Mouse (Mus musculus) layer of hippocampus, postnatal 25 days (tissue): ENCODE measurements at regions not wholly inside any gene's neighbourhood (a gene's known extent, or its start where the extent isn't known, plus 50 kb on each side); places are given as distances from the start of the nearest gene placed in this dataset.

Experiments used
- DNase-seq, 2 experiments: peaks; one replicate each; pipeline ENCODE4 v3.0.0; 2022; ENCODE audit warnings: mixed read lengths in 2 of 2, low spot score in 1 of 2; ENCODE audit errors: extremely low spot score in 1 of 2

DNA sequence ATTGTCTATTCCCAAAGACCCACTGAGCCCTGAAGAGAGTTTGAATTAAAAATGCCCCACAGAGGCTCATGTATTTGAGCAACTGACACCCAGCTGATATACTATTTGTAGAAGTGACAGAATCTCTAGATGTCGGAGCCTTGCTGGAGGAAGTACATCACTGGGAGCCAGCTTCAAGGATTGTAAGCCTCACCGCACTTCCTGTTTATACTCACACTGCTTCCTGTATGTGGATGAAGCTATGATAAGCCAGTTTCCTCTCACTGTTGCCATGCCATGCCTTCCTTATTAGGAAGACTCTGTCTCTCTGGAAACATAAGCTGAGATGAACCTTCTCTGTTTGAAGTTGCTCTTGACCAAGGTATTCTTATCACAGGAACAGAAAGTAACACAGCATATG lies 251.8 kb upstream of the Pabpc6 start:
- no peak for DNase-seq

DNA sequence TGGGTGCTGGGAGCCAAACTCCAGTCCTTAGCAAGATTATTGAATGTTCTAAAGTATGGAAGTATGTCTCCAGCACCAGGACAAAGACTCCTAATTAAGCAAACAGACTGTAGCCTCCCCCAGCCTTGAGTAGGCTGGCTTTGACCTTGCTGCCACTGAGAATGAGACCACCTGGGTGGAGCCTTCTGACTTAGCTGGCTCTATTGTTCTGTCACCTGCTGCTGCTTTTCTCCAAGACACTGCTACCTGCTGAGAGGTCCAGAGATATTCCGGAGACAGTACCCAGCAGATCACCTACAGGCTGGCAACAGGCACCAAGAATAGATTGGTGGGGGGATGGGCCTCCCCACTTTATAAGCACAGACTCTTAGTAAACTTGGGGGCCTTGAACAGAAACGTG lies 247.5 kb upstream of the Pabpc6 start:
- no peak for DNase-seq

DNA sequence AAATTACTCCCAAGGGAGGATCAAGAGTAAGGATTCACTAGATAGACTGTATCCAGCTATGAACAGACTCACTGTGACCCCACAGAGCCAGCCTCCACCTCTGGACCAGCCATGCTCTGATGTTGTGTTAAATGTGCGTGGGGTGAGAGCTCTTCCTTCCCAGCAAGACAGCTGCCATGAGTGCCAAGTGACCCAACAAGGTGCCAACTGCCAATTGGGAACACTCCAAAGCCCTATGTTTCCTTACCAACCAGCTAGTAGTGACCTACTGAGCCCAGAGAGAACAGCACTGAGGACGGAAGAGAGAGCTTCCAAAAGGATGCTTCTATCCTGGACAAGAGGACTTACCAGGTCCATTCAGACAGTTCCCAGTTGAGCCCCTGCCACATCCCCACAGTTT lies 241.3 kb upstream of the Pabpc6 start:
- no peak for DNase-seq

DNA sequence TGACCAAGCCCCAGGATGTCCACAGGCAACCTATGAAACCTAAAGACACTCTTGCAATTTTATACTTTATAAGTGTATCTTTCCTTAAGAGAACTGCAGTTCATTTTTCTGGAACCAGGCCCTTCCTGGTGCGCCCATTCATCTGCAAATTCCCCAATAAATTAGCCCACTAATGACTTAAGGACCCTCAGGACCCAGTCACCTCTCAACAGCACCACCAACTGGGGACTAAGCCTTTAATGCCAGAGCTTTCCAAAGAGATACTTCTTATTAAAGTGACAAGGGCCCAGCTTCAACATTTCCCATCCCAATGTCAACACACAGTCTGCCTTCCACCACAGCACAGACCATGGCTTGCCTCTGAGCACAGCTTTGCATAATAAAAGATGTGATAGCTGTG lies 237.6 kb upstream of the Pabpc6 start:
- no peak for DNase-seq

DNA sequence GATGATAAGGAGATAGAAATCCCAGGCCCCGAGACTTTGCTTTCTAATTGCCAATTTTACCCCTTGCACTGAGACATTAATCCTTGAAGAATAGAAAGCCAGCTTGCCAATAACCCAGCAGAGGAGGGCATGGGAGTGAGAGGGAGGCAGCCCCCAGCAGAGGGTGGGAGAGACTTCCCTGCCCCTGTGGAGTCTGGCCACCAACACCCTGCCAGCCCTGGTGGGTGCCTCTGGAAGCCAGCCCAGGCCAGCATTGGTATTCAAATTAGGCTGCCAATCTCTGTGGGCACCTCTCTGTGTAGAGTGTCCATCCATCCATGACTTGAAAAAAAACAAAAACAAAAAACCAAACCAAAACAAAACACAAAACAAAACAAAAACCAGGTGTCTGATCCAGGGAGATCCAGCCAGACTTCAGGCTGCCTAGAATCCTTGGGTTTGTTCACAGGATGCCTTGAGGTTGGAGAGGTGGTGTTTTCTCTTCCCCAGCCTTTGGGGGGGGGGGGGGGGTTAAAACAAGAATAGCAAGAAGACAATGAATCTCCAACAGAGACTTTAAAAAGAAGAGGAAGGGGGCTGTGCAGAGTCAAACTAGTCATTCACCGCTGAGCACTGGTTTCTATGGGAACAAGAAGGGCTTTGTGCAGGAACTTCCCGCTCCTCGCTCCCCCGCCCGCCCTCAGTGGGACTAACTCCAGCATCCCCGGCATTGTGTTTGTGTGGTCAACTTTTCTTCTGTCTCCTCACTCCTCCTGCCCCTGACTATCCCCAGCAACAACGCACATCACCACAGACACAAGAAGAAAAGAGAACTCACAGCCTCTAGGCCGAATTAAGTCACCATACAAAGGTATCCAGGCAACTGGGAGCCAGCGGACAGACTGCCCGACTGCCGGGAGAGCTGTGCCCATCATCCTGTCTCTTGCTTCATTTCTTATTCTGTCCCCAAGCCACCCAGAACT lies 236.3 kb upstream of the Pabpc6 start:
- DNase-seq = peak; percentile 54 to 59

DNA sequence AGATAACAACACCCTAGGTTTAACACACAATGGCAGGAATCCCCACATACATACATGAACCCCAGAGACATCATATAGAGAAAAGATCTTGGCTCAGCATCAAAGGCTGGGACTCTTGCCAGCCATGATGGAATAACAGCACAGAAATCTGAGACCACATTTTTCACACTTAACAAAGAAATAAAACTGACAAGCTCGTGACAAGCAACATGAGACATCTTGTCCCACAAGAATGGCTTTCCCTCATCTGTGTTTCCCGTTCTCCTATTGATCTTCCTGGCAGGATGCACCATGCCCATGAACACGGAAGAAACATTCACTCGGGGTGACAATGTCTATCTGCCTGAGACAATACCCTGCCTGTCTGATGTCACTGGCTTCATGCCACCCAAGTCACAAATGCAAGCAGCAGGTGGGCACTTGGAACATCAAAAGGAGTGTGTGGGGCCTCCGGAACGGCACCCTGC lies 235.0 kb upstream of the Pabpc6 start:
- peak in 1 of 2 experiments; percentile 29 for DNase-seq

DNA sequence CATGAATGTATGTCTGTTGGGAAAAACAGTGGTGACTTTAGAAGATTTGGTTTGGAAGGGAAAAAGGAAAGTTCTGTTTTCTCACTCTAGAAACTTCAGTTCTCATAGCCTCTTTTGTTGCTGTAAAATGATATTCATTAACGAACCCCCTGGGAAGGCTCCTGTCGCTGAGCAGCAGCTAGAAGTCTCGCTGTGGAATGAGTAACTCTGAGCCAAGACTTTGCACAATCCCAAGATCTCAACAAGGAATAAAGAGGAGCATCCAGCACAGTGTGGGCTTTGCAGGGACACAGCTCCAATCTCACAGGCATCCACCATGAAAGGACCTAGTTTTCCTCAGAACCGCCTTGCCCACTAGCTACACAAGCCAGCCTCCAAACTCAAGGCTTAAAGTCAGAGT lies 233.8 kb upstream of the Pabpc6 start:
- no peak for DNase-seq

DNA sequence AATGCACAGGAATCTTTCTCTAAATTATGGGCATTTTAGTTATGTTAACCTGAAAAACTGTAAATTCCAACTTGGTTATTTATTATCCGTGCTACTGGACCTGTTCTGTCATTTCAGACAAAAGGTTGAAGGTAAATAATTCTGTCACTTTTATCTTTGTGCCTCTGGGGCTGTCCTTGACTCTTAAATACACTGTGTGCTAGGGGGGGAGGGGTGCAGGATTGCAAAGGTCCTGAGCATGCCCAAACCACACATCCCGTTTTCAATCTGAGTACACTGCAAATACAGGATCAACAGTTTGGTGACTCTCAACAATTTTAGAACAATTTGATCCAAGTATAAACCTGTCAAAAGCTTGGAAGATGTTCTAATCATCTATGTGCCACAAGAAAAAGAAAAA lies 227.4 kb upstream of the Pabpc6 start:
- DNase-seq = no peak

DNA sequence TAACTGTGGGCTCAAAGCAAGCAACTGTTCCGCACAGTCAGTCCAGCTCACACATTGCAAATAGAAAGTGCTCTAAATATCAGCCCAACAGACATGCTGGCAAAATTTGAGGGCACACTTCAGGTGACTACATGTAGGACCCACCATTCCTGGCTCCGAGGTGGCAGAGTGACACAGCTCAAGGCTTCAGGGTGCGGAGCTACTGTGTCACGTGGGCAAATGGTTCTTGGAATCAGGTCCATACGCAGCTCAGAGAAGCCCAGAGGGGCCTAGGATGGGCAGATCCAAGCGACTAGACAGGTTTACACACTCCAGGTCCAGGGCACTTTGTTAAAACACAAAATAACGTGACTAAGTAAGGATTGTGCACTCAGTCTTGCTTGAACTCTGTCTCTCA lies 226.2 kb upstream of the Pabpc6 start:
- no peak for DNase-seq

DNA sequence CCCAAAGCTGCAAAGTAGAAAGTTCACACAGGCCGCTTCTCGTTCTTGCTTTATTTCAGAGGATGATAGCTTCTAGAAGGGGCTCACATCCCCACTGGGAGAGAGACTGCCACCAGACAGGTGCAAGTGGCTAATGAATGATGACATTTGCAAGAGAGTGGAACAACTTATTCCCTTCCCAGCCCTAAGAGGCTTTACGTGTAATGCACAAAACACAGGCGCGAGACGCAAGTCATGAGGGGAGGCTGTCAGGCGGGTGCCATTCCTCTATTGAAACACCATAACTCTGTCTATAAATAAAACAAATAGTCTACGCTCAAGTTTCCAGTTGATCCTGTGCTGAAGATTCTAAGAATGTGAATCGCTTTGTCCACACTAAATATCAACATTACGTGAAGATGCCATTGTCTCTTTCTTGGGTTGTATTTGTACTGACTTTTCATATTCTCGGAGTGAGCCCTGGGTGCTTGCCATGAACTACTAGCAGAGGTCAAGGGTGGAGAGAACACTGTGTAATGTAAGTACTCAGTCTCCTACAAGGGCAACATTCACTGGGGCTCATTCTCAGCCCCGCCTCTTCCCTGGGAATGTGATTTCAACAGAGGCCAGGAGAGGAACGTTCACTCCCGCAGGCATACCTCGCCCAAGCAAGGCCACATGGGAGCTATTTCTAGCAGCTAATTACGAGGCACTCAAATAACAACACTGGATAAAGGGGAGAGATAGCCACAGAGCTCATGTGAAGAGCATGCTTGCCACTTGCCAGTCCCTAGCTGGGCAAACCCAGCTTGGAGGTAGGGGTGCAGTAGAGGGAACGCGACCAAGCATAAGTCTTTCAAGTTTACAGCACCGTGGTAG lies 225.5 kb upstream of the Pabpc6 start:
- no peak for DNase-seq

DNA sequence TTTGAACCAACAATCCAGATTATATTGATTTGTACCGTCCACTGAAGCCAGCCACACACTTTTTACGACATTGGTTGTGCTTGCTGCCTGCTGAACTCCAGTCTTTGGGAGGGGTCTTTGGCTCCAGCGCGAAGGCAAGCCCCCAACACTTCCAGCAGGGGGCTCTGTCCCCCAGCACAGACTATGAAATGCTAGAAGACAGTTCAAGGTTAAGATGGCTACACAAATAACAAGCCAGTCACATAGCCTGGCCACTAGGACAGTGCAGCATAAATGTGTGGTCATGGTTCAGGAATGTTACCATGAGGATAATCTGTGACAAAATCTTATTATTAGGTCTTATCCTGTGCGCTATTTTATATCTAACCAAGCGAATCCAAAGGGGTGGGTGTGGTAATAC lies 224.4 kb upstream of the Pabpc6 start:
- DNase-seq = no peak

DNA sequence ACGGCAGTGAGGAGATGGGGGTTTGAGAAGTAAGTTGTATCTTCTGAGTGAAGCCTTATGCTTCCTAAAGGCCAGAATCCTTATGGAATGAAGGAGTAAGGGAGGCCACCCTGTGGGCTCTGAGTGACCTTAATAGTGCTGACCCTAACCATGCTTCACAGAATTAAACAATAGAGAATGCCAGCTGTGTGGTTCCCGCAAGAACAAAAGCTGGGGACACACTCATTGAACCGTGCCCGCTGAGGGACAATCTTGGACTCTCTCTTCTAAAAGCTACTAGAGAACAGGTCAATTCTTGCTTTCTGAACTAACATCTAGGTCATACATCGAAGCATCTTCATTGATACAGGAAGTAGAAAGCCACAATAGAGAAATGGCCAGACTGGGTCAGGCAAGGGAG lies 223.3 kb upstream of the Pabpc6 start:
- DNase-seq = no peak

DNA sequence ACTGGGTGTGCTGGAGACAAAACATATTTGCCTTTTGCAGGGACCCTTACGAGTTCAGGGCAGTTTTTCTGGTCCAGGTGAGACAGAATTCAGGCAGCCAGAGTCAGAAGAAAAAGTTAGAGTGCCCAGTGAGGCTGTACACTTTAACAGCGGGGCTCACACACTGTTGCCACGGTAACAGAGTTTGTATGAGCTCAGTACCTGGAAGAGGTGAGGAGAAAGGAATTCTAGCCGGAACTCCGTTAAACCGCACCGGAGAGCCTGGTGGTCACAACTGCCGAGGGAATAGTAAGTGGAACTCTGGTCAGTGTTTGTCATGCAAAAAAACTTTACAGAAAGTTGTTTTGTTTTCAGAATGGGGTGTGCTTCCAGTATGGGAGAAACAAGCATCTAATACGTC lies 222.6 kb upstream of the Pabpc6 start:
- no peak for DNase-seq

DNA sequence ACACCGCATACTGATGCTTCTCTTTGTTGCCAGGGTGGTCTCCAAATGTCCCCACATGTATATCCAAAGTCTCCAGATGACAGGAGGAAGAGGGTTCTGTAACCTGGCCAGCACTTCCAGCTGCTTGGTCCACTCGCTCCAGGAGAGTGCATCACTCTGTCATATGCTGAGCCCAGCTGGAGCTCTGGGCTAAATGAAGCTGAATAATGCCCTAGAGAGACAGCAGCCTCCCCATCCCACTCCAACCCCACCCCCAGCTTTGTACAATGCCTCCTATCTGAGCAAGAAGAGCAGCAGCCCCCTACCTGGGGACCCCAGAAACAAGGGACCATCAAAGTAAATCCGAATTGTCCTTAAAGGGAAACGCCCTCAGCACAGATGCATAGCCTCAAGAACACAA lies 219.0 kb upstream of the Pabpc6 start:
- DNase-seq = no peak

DNA sequence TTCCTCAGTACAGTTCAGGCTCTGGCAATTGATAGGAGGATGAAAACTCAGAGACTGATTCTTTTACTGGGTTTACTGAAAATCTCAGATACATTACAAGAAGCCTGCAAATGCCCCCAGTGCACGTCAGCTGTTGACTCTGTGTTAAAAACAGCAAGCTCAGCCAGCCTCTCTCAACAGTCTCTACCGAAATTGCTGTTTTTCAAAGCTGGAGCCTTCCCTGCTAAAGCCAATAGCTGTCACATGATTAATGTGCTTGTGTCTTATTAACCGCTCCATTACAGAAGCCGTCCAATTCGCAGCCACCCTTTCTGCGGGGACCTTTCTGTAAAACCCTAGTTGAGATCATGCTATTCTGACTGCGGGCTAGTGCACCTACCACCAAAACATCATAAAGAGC lies 215.6 kb upstream of the Pabpc6 start:
- DNase-seq = no peak

DNA sequence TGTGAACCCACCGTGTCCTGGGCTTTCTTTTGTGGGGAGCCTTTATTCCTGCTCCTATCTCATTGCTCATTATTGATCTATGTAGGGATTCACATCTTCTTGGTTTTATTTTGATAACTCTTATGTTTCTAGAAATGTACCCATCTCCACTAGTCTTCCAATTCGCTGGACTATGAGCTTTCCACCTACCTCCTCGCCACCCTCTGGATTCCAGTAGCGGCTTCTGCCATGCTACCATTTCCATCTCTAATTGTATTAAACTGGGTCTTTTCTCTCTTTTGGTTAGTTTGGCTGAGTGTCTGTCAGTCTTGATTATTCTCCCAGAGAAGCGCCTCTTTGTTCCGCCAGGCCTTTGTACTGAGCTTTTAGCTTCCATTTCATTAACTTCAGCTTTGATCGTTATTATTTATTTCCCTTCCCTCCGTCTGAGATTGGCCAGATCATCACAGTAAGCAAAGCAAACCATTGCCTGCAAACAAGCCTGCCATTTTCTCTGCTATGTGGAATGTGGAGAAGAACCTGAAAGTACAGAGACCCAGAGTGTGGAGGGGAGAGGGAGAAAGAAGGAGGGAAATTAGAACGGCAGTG lies 213.2 kb upstream of the Pabpc6 start:
- DNase-seq = no peak

DNA sequence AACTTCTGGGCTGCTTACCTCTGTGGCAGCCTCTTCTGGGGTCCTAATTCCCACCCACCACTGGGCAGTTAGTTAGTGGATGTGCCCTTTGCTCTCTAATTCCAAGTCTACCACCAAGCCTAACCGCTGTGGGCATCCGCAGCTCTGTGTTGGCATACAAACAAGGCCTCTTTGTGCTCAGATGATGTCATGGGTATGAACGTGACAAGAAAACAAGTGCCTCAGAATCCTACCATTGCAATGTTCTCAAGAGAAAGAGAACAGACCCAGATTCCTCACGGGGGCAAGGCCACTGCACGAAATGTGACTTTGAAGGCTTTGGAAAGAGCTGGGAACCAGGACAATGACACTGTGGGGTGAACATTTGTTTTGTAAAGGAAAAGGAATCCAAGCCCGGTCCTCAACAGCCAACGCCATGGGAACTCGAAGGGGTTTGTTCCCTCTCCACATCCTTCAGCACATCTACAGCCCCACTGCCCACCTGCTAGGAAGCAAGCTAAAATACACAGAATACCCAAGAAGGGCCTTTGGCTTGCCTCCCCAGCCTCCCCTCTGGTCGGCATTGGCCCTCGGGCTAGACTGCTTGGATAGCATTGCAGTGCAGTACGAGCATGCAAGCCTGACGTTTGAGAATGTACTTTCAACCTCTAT lies 210.2 kb upstream of the Pabpc6 start:
- no peak for DNase-seq

DNA sequence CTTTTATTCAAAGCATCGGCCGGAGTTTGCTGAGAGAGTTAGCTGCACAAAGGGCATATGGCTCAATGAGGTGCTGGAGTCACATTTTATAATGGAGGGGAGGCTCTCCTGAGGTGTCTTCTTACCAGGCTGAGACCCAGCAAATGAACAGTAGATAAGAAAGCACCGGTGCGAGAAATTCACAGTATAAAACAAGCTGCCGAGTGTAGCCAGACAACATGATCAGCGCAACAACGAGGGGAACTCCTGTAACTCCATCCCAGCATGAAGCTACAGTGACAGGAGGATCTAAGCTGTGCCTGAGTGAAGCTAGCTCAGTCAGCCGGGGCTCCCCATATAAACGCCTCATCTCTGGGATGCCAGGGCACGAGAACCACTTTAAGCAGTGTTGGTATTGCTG lies 204.2 kb upstream of the Pabpc6 start:
- DNase-seq = no peak

DNA sequence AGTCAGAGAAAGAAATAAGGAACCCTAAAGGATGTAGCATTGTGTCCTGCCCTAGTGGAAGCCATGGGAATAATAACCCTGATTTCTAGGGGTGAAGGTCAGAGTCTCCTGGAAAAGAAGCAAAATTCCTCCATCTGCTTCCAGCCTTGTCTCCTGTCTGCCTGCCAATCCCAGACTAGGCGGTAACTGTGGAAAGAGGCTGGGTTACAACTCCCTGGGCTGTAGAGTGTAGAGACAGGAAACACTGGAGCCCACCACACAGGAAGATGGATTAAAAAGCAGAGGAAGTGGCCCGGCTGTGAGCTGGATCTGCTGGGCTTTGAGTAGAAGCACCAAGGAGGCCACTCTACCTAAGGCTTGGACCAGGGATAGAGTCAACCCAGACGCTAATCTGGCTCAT lies 200.7 kb upstream of the Pabpc6 start:
- no peak for DNase-seq

DNA sequence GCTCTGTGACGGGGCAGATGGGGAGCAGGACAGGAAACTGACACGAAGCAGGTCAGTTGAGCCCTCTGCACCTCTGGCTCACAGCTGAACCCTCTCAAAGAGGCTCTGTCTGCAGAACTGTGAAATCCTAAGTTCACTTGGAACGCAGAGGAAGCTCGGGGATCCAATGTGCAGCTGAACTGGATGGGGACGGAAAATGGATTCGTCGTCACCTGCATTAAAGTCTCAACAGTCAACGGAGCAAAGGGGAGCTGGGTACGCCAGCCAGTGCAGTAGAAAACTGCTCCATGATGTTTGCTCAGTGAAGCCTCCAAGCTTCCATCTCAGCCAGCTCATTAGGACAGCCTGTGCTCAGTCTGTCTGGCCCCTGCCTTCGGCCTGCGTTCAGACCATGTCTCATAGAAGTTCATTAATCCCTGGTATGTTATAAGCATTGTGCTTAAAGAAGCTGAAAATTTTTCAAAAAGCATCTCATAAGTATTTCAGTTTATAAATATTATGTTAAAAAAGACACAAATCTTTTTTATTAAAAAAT lies 199.3 kb upstream of the Pabpc6 start:
- no peak for DNase-seq
